Mouse (Mus musculus) MEL (cell line): Measurements from ENCODE around the gene Cltb. TPM values are rescaled to one million over a fixed set of nuclear protein-coding genes. Genes with fewer than 3 reads are reported as not detected.
"Not testable (repeated sequence)": the region's sequence is repeated elsewhere in the genome, so short reads cannot be mapped to it uniquely, and the experiment has no call there.

ENCODE experiments used
- DNase-seq: peaks from one replicate; pipeline ENCODE4 v3.0.0; 2011; ENCODE audit warnings: low read depth, low spot score
- H3K27ac ChIP-seq: 2 replicates; pipeline ENCODE4 v1.5.1; 2012; ENCODE audit warnings: low read depth, mild to moderate bottlenecking, control low read depth, low read length, moderate library complexity; ENCODE audit not compliant: control insufficient read depth
- H3K27me3 ChIP-seq, 2 experiments: fragments of 150-350 bp in 1 of 2; sonication (generic) in 1 of 2; 2 replicates each; pipeline ENCODE4 v1.6.1; 2012; ENCODE audit warnings: low read length in 2 of 2, mild to moderate bottlenecking in 2 of 2, improper control_type of control experiment in 1 of 2, moderate library complexity in 1 of 2; ENCODE audit not compliant: insufficient read depth in 2 of 2, control insufficient read depth in 1 of 2
- H3K36me3 ChIP-seq, 2 experiments: 2 replicates each; pipeline ENCODE4 v1.6.1; 2012 to 2014; ENCODE audit warnings: low read length in 2 of 2, improper control_type of control experiment in 1 of 2, inconsistent platforms in 1 of 2, mild to moderate bottlenecking in 1 of 2; ENCODE audit not compliant: insufficient read depth in 2 of 2, control insufficient read depth in 1 of 2
- H3K4me1 ChIP-seq, 2 experiments: fragments of 150-350 bp in 1 of 2; sonication (generic) in 1 of 2; 2 replicates each; pipeline ENCODE4 v1.6.1; 2012; ENCODE audit warnings: low read length in 2 of 2, improper control_type of control experiment in 1 of 2, mild to moderate bottlenecking in 1 of 2; ENCODE audit not compliant: insufficient read depth in 2 of 2, control insufficient read depth in 1 of 2
- H3K4me3 ChIP-seq, 2 experiments: fragments of 150-350 bp in 1 of 2; sonication (generic) in 1 of 2; 2 replicates each; pipeline ENCODE4 v1.5.1; 2012; ENCODE audit warnings: low read depth in 2 of 2, low read length in 2 of 2, mild to moderate bottlenecking in 2 of 2, moderate library complexity in 2 of 2, control low read depth in 1 of 2, improper control_type of control experiment in 1 of 2; ENCODE audit not compliant: control insufficient read depth in 1 of 2, insufficient read depth in 1 of 2
- H3K79me2 ChIP-seq: 2 replicates; pipeline ENCODE4 v1.6.1; 2012; ENCODE audit warnings: mild to moderate bottlenecking, low read length, moderate library complexity; ENCODE audit not compliant: control insufficient read depth, poor library complexity, insufficient read depth
- H3K9ac ChIP-seq: 2 replicates; pipeline ENCODE4 v1.6.1; 2012; ENCODE audit warnings: low read depth, mild to moderate bottlenecking, control low read depth, low read length, moderate library complexity; ENCODE audit not compliant: control insufficient read depth, poor library complexity, severe bottlenecking
- H3K9me3 ChIP-seq: fragments of 150-350 bp; sonication (generic); replicated peaks from 2 replicates; pipeline ENCODE4 v1.6.1; 2012; ENCODE audit warnings: mild to moderate bottlenecking, low read length, improper control_type of control experiment, moderate library complexity; ENCODE audit not compliant: insufficient read depth
- BHLHE40 ChIP-seq: IDR thresholded peaks from 2 replicates; pipeline ENCODE4 v1.6.1; 2012; ENCODE audit warnings: low read depth, mild to moderate bottlenecking, inconsistent platforms, low read length, improper control_type of control experiment, borderline replicate concordance
- CTCF ChIP-seq, 3 experiments: IDR thresholded peaks in 2 of 3; conservative IDR thresholded peaks in 1 of 3; 2 replicates each; pipeline ENCODE4 v1.5.1; 2011 to 2012; ENCODE audit warnings: low read length in 3 of 3, low read depth in 2 of 3, mild to moderate bottlenecking in 2 of 3, improper control_type of control experiment in 1 of 3, inconsistent platforms in 1 of 3, mixed read lengths in 1 of 3, moderate library complexity in 1 of 3; ENCODE audit not compliant: control insufficient read depth in 1 of 3, insufficient read depth in 1 of 3, poor library complexity in 1 of 3, severe bottlenecking in 1 of 3
- ELF1 ChIP-seq: IDR thresholded peaks from 2 replicates; pipeline ENCODE4 v1.6.1; 2014; ENCODE audit warnings: low read depth, mild to moderate bottlenecking, inconsistent platforms, low read length, improper control_type of control experiment, moderate library complexity
- MEF2A ChIP-seq: IDR thresholded peaks from 2 replicates; pipeline ENCODE4 v1.6.1; 2014; ENCODE audit warnings: low read depth, mild to moderate bottlenecking, inconsistent platforms, low read length, improper control_type of control experiment; ENCODE audit not compliant: poor library complexity, insufficient replicate concordance, severe bottlenecking; ENCODE audit errors: extremely low read depth
- MYC ChIP-seq: IDR thresholded peaks from 2 replicates; pipeline ENCODE4 v1.6.1; 2011; ENCODE audit warnings: low read depth, mild to moderate bottlenecking, low read length, improper control_type of control experiment, moderate library complexity
- NRF1 ChIP-seq: IDR thresholded peaks from 2 replicates; pipeline ENCODE4 v1.6.1; 2014; ENCODE audit warnings: low read depth, mild to moderate bottlenecking, inconsistent platforms, low read length, improper control_type of control experiment, moderate library complexity; ENCODE audit not compliant: poor library complexity, insufficient read depth, severe bottlenecking
- POLR2A ChIP-seq, 2 experiments: IDR thresholded peaks; 2 replicates each; pipeline ENCODE4 v1.6.1; 2011 to 2012; ENCODE audit warnings: low read length in 2 of 2, mild to moderate bottlenecking in 2 of 2, control low read depth in 1 of 2, improper control_type of control experiment in 1 of 2, low read depth in 1 of 2, moderate library complexity in 1 of 2; ENCODE audit not compliant: control insufficient read depth in 1 of 2, insufficient read depth in 1 of 2, poor library complexity in 1 of 2
- RAD21 ChIP-seq: IDR thresholded peaks from 2 replicates; pipeline ENCODE4 v1.6.1; 2011; ENCODE audit warnings: mild to moderate bottlenecking, low read depth, low read length, improper control_type of control experiment
- RCOR1 ChIP-seq: IDR thresholded peaks from 2 replicates; pipeline ENCODE4 v1.6.1; 2012; ENCODE audit warnings: low read depth, mild to moderate bottlenecking, inconsistent platforms, low read length, improper control_type of control experiment
- USF1 ChIP-seq: IDR thresholded peaks from 2 replicates; pipeline ENCODE4 v1.6.1; 2014; ENCODE audit warnings: low read depth, mild to moderate bottlenecking, inconsistent platforms, low read length, improper control_type of control experiment, moderate library complexity
- polyA plus RNA-seq, 2 experiments: library from polyadenylated mRNA; stranded (reverse) in 1 of 2; unstranded in 1 of 2; fragments of >175 nt in 1 of 2; fragments of >200 nt in 1 of 2; gene quantifications; 2 replicates each; pipeline versions ENCODE4 v1.2.1 to v1.2.4; 2012; ENCODE audit warnings: low replicate concordance in 2 of 2, low read depth in 1 of 2; ENCODE audit not compliant: insufficient read length in 2 of 2, insufficient read depth in 1 of 2, missing spikeins in 1 of 2
- total RNA-seq: library from RNA; depleted of rRNA; stranded (reverse); fragments of 300-350 nt; gene quantifications from 2 replicates; pipeline ENCODE4 v1.2.3, GENCODE M21; 2012

The Cltb gene
- total and polyA plus RNA-seq, 3 experiments: 23.5 to 59.9 TPM; not detected in 1

GRCm38 (mm10) chr13:54613141-54613540 lies 2.0 kb upstream of the Cltb start:
- H3K4me1 ChIP-seq, H3K27ac ChIP-seq, H3K27me3 ChIP-seq, H3K9ac ChIP-seq, H3K9me3 ChIP-seq, H3K36me3 ChIP-seq: not testable (repeated sequence)
- peak; percentile 31 for DNase-seq
- TF ChIP-seq MYC (0 out of 2 replicates have a peak, but pooled peaks have one; percentile 33), RAD21 (peak; percentile 10), CTCF (IDR thresholded peaks at IDR 0.05 in 2 of 3, conservative IDR thresholded peaks at IDR 0.05 in 1 of 3; ENCODE audit: control insufficient read depth in 1 of 3, insufficient read depth in 1 of 3, low read depth in 2 of 3, low read length in 3 of 3, poor library complexity in 1 of 3, severe bottlenecking in 1 of 3) (peak in 1 of 3 experiments; percentile 50; a peak in 2 of 6 replicates)
- TF ChIP-seq, all 39 proteins: peak for 3; not testable (repeated sequence) for 36
- not testable (repeated sequence) for H3K4me3 ChIP-seq, H3K79me2 ChIP-seq

GRCm38 (mm10) chr13:54610613-54610971 lies 552 bp downstream of the Cltb start:
- no peaks in the 10 kb centered on the region for H3K27me3 ChIP-seq
- TF ChIP-seq POLR2A (IDR thresholded peaks at IDR 0.05; ENCODE audit: control insufficient read depth in 1 of 2, insufficient read depth in 1 of 2, low read depth in 1 of 2, low read length in 2 of 2, poor library complexity in 1 of 2) (0 out of 4 replicates have a peak, but pooled peaks of 1 of the 2 experiments have one; percentile 5), RCOR1 (no peak)
- TF ChIP-seq, all 39 proteins: peak for 1
- Histone ChIP-seq H3K9ac (peak overlapping the region; percentile 78), H3K79me2 (peaks cover 3% of the 10 kb centered on the region; the same call in 1 of the 2 replicates), H3K4me1 (peaks cover 0 to 5% of the 10 kb centered on the region in 2 experiments; a peak in 2 of 4 replicates), H3K4me3 (peak overlapping the region; percentile 73 to 87), H3K27ac (no peak overlapping the region), H3K9me3 (no peaks in the 10 kb centered on the region), H3K36me3 (no peaks in the 10 kb centered on the region)
- DNase-seq: no peak

- H3K9ac ChIP-seq: no peak overlapping the region
- peaks cover 0 to 5% of the 10 kb centered on the region in 2 experiments; a peak in 2 of 4 replicates for H3K4me1 ChIP-seq
- H3K79me2 ChIP-seq: peaks cover 3% of the 10 kb centered on the region; the same call in 1 of the 2 replicates
- H3K27ac ChIP-seq: no peak overlapping the region
- no peak overlapping the region for H3K4me3 ChIP-seq
- H3K36me3 ChIP-seq: no peaks in the 10 kb centered on the region
- TF ChIP-seq NRF1 (no peak), ELF1 (no peak), RCOR1 (no peak), MEF2A (no peak), BHLHE40 (no peak), USF1 (no peak)
- no peaks in the 10 kb centered on the region for H3K27me3 ChIP-seq
- no peaks in the 10 kb centered on the region for H3K9me3 ChIP-seq
- no peak for DNase-seq
These were observed 1.8 kb downstream of the Cltb start for GRCm38 (mm10) chr13:54609301-54609700.
